Mouse (Mus musculus) kidney, postnatal 10 days (tissue): ENCODE data around the gene Mettl8.

ENCODE experiments used
- DNase-seq: peaks from one replicate; pipeline ENCODE4 v3.0.0; 2021; ENCODE audit warnings: mixed read lengths

Mettl8 gene

GRCm38 (mm10) chr2:71055300-71056114, at the start of gene Mettl8, which contains the start of gene Dcaf17:
Gene Mettl8, minus strand, starts transcription at chr2:71055583.
Gene Dcaf17, plus strand, starts transcription at chr2:71055328.
- peak; percentile 96 for DNase-seq

- no peak for DNase-seq
These were observed 49.3 kb upstream of the Mettl8 start for GRCm38 (mm10) chr2:71104696-71105095.

- no peak for DNase-seq
These were observed 47.9 kb upstream of the Mettl8 start for GRCm38 (mm10) chr2:71103292-71103680.

- no peak for DNase-seq
These were observed 47.4 kb upstream of the Mettl8 start for GRCm38 (mm10) chr2:71102621-71103291.

GRCm38 (mm10) chr2:71096170-71096569, 40.8 kb upstream of the Mettl8 start:
- no peak for DNase-seq

GRCm38 (mm10) chr2:71090660-71091445, 35.5 kb upstream of the Mettl8 start:
- peak; percentile 28 for DNase-seq

GRCm38 (mm10) chr2:71089766-71090165, 34.4 kb upstream of the Mettl8 start:
- DNase-seq, result no peak

GRCm38 (mm10) chr2:71083454-71084193, 28.2 kb upstream of the Mettl8 start:
- DNase-seq, result no peak

- DNase-seq, result no peak
These were observed 27.0 kb upstream of the Mettl8 start for GRCm38 (mm10) chr2:71082416-71082815.

- DNase-seq, result no peak
These were observed 18.4 kb upstream of the Mettl8 start for GRCm38 (mm10) chr2:71073828-71074227.

GRCm38 (mm10) chr2:71073330-71073729, 17.9 kb upstream of the Mettl8 start:
- DNase-seq, result no peak

- DNase-seq, result no peak
These were observed 16.2 kb upstream of the Mettl8 start for GRCm38 (mm10) chr2:71071601-71072000.

GRCm38 (mm10) chr2:71056115-71056835, 892 bp upstream of the Mettl8 start:
- no peak for DNase-seq

- DNase-seq, result no peak
These were observed 667 bp downstream of the Mettl8 start for GRCm38 (mm10) chr2:71054716-71055115.

- DNase-seq, result peak; percentile 38
These were observed 4.9 kb downstream of the Mettl8 start for GRCm38 (mm10) chr2:71050511-71050910.

- no peak for DNase-seq
These were observed 6.5 kb downstream of the Mettl8 start for GRCm38 (mm10) chr2:71048896-71049295.

GRCm38 (mm10) chr2:71046751-71047320, 8.5 kb downstream of the Mettl8 start:
- no peak for DNase-seq

GRCm38 (mm10) chr2:71046151-71046550, 9.2 kb downstream of the Mettl8 start:
- no peak for DNase-seq

GRCm38 (mm10) chr2:71039522-71040121, 15.8 kb downstream of the Mettl8 start:
- peak; percentile 91 for DNase-seq

- DNase-seq, result no peak
These were observed 17.9 kb downstream of the Mettl8 start for GRCm38 (mm10) chr2:71037447-71037846.

- DNase-seq, result no peak
These were observed 21.4 kb downstream of the Mettl8 start for GRCm38 (mm10) chr2:71033987-71034386.
